Comparison of ENCODE assay signal across 8 mouse cellular contexts in the genomic region with DNA sequence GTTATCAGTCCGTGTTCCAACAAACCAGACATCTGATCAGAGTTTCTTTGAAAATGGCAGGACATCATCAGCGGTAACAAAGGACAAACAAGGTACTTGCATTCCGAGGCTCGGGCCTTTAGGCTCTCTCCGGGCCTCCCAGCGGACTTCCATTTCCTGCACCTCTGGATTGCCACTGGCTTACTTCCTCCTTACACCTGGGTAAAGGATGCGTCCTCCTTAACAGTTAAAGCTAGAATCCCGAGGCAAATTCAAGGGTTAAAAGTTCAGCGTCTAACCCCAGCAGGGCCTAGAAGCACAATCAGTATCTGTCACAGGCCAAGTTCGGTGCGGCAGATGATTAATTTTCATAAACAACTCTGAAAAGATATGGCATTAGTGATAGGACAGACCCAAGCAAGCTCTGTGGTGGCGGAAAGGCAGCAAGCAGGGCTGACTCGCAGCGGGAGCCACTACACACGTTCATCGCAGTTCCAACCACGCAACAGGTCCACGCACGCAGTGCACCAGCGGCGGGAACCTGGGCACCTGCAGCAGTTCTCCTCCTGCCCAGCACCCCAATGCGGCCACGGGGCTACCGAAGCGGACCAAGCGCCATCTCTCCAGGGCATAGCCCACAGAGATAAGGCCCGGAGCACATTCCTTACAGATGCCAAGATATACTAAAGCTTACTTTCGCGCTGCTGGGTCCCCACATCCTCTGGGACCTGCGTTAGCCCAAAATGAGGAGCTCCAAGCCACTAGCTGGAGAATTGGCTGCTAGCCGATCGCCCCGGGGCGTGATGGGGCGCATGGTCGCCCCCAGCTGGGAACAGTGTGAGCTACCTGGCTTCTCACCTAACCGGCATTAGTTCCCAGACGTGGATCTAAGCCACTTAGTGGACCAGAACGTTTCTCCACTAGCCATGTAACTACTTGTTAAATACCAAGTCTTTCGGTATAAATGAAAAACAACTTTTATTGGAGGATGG. TPM values are rescaled to one million over a fixed set of nuclear protein-coding genes. Genes with fewer than 3 reads are reported as not detected.
DNase-seq lines count a peak whose midpoint lies in the region; ATAC-seq and TF ChIP-seq lines count a peak whose summit lies in the region.

No protein-coding gene starts in this region.

- no peak; the same call in none of the 2 replicates for TF ChIP-seq CTCF in left cerebral cortex, adult 2 months (IDR thresholded peaks at IDR 0.05)
- TF ChIP-seq CTCF in liver, embryonic 14.5 days (IDR thresholded peaks at IDR 0.05; ENCODE audit: low read depth): peak; percentile 21; the same call in 1 of the 2 replicates

- peak overlapping the region; percentile 68 for H3K4me3 ChIP-seq in left cerebral cortex, adult 2 months
- H3K4me3 ChIP-seq in intestine, embryonic 16.5 days (ENCODE audit: low read length): peak overlapping the region; percentile 80
- peak overlapping the region; percentile 69 to 77 for H3K4me3 ChIP-seq in liver, embryonic 14.5 days (ENCODE audit: insufficient read depth in 1 of 2, low read depth in 2 of 2, low read length in 2 of 2)

- peak overlapping the region; percentile 30; the same call in 1 of the 2 replicates for H3K27ac ChIP-seq in left cerebral cortex, adult 2 months
- H3K27ac ChIP-seq in intestine, embryonic 16.5 days (ENCODE audit: low read length): peak overlapping the region; percentile 56
- H3K27ac ChIP-seq in liver, embryonic 14.5 days: no peak overlapping the region

- peak overlapping the region; percentile 82 for H3K9ac ChIP-seq in intestine, embryonic 16.5 days (ENCODE audit: low read depth, low read length)
- H3K9ac ChIP-seq in liver, embryonic 14.5 days (replicated peaks): peak overlapping the region; percentile 62

- intact Hi-C loops in left cerebral cortex, adult 2 months (cut with DNase I): loop anchor here (5.0 kb wide), 1 partner anchor 61 kb away; no protein-coding TSS in a partner anchor

- H3K9me3 ChIP-seq in intestine, embryonic 16.5 days (ENCODE audit: control insufficient read depth, low read length): no peaks in the 10 kb centered on the region
- no peaks in the 10 kb centered on the region for H3K9me3 ChIP-seq in liver, embryonic 14.5 days (ENCODE audit: control insufficient read depth, low read length)

- peak overlapping the region; percentile 88 for H3K4me2 ChIP-seq in intestine, embryonic 16.5 days (ENCODE audit: low read depth, low read length)
- H3K4me2 ChIP-seq in liver, embryonic 14.5 days (ENCODE audit: low read depth): peak overlapping the region; percentile 94

- H3K36me3 ChIP-seq in intestine, embryonic 16.5 days (ENCODE audit: control insufficient read depth, insufficient read depth, low read length): no peaks in the 10 kb centered on the region
- no peaks in the 10 kb centered on the region for H3K36me3 ChIP-seq in liver, embryonic 14.5 days (replicated peaks; ENCODE audit: control insufficient read depth, insufficient read depth, low read depth)

- H3K4me1 ChIP-seq in intestine, embryonic 16.5 days (ENCODE audit: control insufficient read depth, insufficient read depth, low read length): peaks cover 18% of the 10 kb centered on the region
- peaks cover 0 to 8% of the 10 kb centered on the region in 2 experiments; a peak in 2 of 4 replicates for H3K4me1 ChIP-seq in liver, embryonic 14.5 days (replicated peaks; ENCODE audit: control insufficient read depth in 2 of 2, insufficient read depth in 2 of 2, low read length in 1 of 2)

- peak; percentile 61 for ATAC-seq in intestine, embryonic 16.5 days
- ATAC-seq in liver, embryonic 14.5 days (ENCODE audit: insufficient read depth): peak; percentile 55

- DNase-seq in left cerebral cortex, adult 2 months (ENCODE audit: extremely low spot score in 1 of 2, low spot score in 2 of 2): peak; percentile 24 to 27
- DNase-seq in left cerebral cortex, adult 11 months (ENCODE audit: low spot score): no peak
- peak; percentile 36 for DNase-seq in cerebellum, adult 9-10 months
- DNase-seq in gastrocnemius, postnatal 25 days: peak; percentile 25
- DNase-seq in liver, embryonic 14.5 days (ENCODE audit: low read depth in 3 of 3, low spot score in 3 of 3): no peak
- peak; percentile 70 for DNase-seq in naive thymus-derived CD4-positive, alpha-beta T cell, adult 2 months (ENCODE audit: low read depth)
- DNase-seq in testis, postnatal 14 days (ENCODE audit: low spot score): peak; percentile 51

- H3K27me3 ChIP-seq in intestine, embryonic 16.5 days (replicated peaks; ENCODE audit: control insufficient read depth, insufficient read depth, low read length): no peaks in the 10 kb centered on the region
- H3K27me3 ChIP-seq in liver, embryonic 14.5 days (ENCODE audit: control insufficient read depth, insufficient read depth, low read length): peaks cover 12% of the 10 kb centered on the region

- WGBS in intestine, embryonic 16.5 days: under 1% methylated on average over 40 of the region's 40 CpGs
- WGBS in liver, embryonic 14.5 days (ENCODE audit: insufficient replicate concordance): under 1% methylated on average over 40 of the region's 40 CpGs

- no peak for TF ChIP-seq EP300 in liver, embryonic 14.5 days (IDR thresholded peaks at IDR 0.05; ENCODE audit: low read depth)

RNA-seq across cellular contexts. Expression of a gene that starts 1.0 kb away (rescaled TPM):
- total RNA-seq in left cerebral cortex, adult 2 months (2021): 1 to 10 TPM; 5.7 to 6.1 TPM
- under 1 TPM; 0.54 to 0.88 TPM for total RNA-seq in gastrocnemius, postnatal 25 days (2021)
- polyA plus RNA-seq in intestine, embryonic 16.5 days (2015; fragmentation: Nextera tagmentation; extraction: Ambion mirVana): 14.1 and 14.8 TPM in 2 replicates
- 2.3 and 3.2 TPM in 2 replicates for polyA plus RNA-seq in liver, embryonic 14.5 days (2012; rRNA removed)
- polyA plus RNA-seq in liver, embryonic 14.5 days (2014; fragmentation: Nextera tagmentation; extraction: Ambion mirVana): 2.9 and 3.1 TPM in 2 replicates

Comparison
In these comparisons a context has a peak if more than half of its experiments do, and no peak if none do; other contexts are left out.
1. DNase-seq: peak in left cerebral cortex, adult 2 months (2 of 2), cerebellum, adult 9-10 months (single experiment), gastrocnemius, postnatal 25 days (single experiment), naive thymus-derived CD4-positive, alpha-beta T cell, adult 2 months (single experiment) and testis, postnatal 14 days (single experiment); none in left cerebral cortex, adult 11 months (single experiment) and liver, embryonic 14.5 days (0 of 3).
2. Peak in every context shown above with its lines, with median percentiles within 50 percentile points of each other: H3K4me3 ChIP-seq.